Mouse (Mus musculus): ENCODE data around the gene Pgpep1.

DNA sequence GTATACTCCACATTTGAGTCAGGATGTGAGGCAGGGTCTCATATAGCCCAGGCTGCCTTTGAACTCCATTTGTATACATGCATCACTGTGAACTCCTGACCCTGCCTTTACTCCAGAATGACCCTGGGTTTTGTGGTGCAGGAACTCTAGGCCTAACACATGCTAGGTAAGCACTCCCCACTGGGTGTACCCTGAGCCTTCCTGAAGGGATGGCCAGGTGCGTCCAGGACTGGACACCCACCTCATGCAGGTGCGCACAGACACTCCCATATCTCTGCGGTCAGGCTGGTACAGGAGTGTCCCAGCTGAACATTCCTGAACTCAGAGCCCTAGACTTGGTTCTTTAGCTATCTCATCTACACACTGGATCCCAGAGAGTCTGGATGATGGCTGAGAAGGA is 13.9 kb upstream of the Pgpep1 start:
- TF ChIP-seq CTCF (IDR thresholded peaks at IDR 0.05; ENCODE audit: low read depth) (no peak), EP300 (IDR thresholded peaks at IDR 0.05; ENCODE audit: low read depth) (no peak)
